Mouse (Mus musculus) limb, embryonic 10.5 days (tissue): ENCODE results near the gene Nek11. TPM values are rescaled to one million over a fixed set of nuclear protein-coding genes. Genes with fewer than 3 reads are reported as not detected.

Experiments used
- DNase-seq: peaks from one replicate; pipeline ENCODE4 v3.0.0-alpha.2; 2017; ENCODE audit warnings: low spot score
- H3K27ac ChIP-seq: fragments of 300-500 bp; sonication (generic); 2 replicates; pipeline ENCODE4 v1.5.1; 2016; ENCODE audit warnings: mild to moderate bottlenecking
- H3K27me3 ChIP-seq: fragments of 300-500 bp; sonication (generic); 2 replicates; pipeline ENCODE4 v1.6.1; 2016; ENCODE audit warnings: low read depth, mild to moderate bottlenecking; ENCODE audit not compliant: poor library complexity, severe bottlenecking
- H3K36me3 ChIP-seq: fragments of 300-500 bp; sonication (generic); 2 replicates; pipeline ENCODE4 v1.6.1; 2016; ENCODE audit warnings: mild to moderate bottlenecking, moderate library complexity
- H3K4me1 ChIP-seq: fragments of 300-500 bp; sonication (generic); 2 replicates; pipeline ENCODE4 v1.6.1; 2016
- H3K4me3 ChIP-seq: fragments of 300-500 bp; sonication (generic); 2 replicates; pipeline ENCODE4 v1.5.1; 2016; ENCODE audit warnings: mild to moderate bottlenecking, moderate library complexity
- H3K9me3 ChIP-seq: fragments of 300-500 bp; sonication (generic); replicated peaks from 2 replicates; pipeline ENCODE4 v1.6.1; 2016; ENCODE audit warnings: mild to moderate bottlenecking
- WGBS: fragments of 180-500 bp; shearing (Covaris S2); methylation state at CpG from one replicate; pipeline ENCODE4 v1.1.7; 2016; 5-methylcytosine and 5-hydroxymethylcytosine counted together
- polyA plus RNA-seq: library from polyadenylated mRNA; unstranded; fragments of >200 nt; fragmentation: Nextera tagmentation; extraction: Ambion mirVana; gene quantifications from 2 replicates; pipeline ENCODE4 v1.2.1, GENCODE M21; 2016

The Nek11 gene
- polyA plus RNA-seq = 0.11 and 0.18 TPM in 2 replicates

- Histone ChIP-seq H3K27me3 (no peaks in the 10 kb centered on the region), H3K27ac (peak within 1 kb of the TSS; percentile 81), H3K4me3 (peak within 1 kb of the TSS; percentile 79), H3K4me1 (0 out of 2 replicates have a peak, but pooled peaks cover 9% of the 10 kb centered on the region), H3K36me3 (peaks cover 30% of the 10 kb centered on the region), H3K9me3 (no peaks in the 10 kb centered on the region)
- WGBS = under 1% methylated on average over 44 of the region's 44 CpGs
- DNase-seq = peak; percentile 95
Observed at GRCm38 (mm10) chr9:105395218-105395627, at the start of gene Nek11, which contains the start of gene Aste1. Gene Nek11 (minus strand): TSS chr9:105395524. Gene Aste1 (plus strand): TSS chr9:105395392.

DNA sequence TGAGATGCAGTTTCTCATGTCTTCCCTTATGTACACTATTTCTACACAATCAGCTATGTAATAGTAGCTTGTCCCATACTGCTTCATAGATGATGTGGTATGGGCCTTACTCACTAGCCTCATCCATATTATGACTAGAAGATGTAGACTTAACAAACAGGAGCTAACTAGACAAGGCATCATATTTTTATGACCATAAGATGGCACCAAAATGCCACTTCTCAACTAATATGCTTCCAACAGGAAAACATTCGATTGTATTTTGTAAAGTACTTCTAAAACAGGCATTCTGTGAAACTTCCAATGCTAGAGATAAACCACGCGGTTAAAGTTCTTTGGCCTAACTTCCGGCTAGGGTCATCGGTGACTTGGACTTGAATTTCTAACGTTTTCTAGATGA, 13.2 kb upstream of the Nek11 start:
- Histone ChIP-seq H3K27me3 (no peaks in the 10 kb centered on the region), H3K9me3 (no peaks in the 10 kb centered on the region), H3K4me3 (no peak overlapping the region), H3K36me3 (peaks cover 65% of the 10 kb centered on the region), H3K27ac (no peak overlapping the region), H3K4me1 (no peaks in the 10 kb centered on the region)
- no peak for DNase-seq
- WGBS = 96% methylated on average over 6 of the region's 6 CpGs

DNA sequence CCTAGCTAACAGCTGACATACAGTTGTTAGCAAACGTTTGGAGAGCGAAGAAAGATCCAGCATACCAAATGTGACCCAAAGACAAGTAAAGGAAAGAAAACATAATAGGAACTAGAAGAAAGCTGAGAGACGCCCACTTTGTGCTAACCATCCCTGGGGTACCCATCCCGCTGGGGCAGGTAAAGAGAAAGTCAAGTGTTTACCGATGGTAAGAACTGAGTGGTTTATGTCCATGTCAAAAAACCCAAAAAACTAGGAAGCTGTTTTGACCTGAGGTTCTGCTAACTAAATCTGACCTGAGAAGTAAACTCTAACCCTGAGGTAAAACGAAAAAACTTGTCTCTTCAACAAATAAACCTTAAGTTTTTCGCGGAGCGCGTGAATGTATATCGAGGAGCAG, 604 bp downstream of the Nek11 start:
- Histone ChIP-seq H3K4me3 (peak overlapping the region; percentile 79), H3K9me3 (no peaks in the 10 kb centered on the region), H3K27me3 (no peaks in the 10 kb centered on the region), H3K4me1 (0 out of 2 replicates have a peak, but pooled peaks cover 9% of the 10 kb centered on the region), H3K27ac (no peak overlapping the region), H3K36me3 (peaks cover 30% of the 10 kb centered on the region)
- 13% methylated on average over 11 of the region's 11 CpGs for WGBS
- no peak for DNase-seq

DNA sequence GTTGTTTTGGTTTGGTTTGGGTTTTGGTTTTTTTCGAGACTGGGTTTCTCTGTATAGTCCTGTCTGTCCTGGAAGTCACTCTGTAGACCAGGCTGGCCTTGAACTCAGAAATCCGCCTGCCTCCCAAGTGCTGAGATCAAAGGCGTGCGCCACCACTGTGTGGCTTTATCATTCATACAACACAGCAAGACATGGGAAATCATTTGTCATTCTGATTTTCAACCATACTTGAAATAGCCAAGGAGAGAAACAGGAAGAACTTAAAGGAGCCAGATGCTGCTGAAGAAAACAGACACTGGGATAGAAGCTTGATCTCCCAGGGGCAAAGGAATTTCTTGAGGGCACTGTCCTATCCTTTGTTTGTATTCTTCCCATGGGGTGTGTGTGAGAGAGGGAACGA, 4.7 kb downstream of the Nek11 start:
- Histone ChIP-seq H3K27me3 (no peaks in the 10 kb centered on the region), H3K36me3 (no peaks in the 10 kb centered on the region), H3K4me1 (0 out of 2 replicates have a peak, but pooled peaks cover 3% of the 10 kb centered on the region), H3K27ac (no peak overlapping the region), H3K4me3 (no peak overlapping the region), H3K9me3 (no peaks in the 10 kb centered on the region)
- WGBS = 82% methylated on average over 4 of the region's 5 CpGs
- DNase-seq = no peak

DNA sequence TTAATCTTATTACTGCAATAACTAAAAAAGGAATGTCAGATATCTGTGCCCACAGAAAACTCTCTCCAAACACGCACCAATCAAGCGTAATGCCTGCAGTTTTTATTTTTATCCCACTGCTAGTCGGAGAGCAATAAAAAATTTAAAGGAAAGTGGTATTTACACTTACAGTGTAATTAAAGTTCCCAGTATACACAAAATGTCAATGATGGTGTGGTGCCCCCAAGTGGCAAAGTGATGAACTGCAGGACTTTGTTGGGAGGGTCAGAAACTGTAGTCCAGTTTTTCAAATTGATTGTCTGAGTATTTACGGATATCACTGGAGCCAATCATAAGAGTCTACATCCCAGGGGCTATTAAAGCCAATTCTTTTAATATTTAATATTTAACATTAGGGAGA, 6.0 kb downstream of the Nek11 start:
- DNase-seq = peak; percentile 78
- 27% methylated on average over 4 of the region's 4 CpGs for WGBS
- Histone ChIP-seq H3K9me3 (no peaks in the 10 kb centered on the region), H3K27me3 (no peaks in the 10 kb centered on the region), H3K36me3 (no peaks in the 10 kb centered on the region), H3K27ac (no peak overlapping the region), H3K4me3 (no peak overlapping the region), H3K4me1 (no peaks in the 10 kb centered on the region)

DNA sequence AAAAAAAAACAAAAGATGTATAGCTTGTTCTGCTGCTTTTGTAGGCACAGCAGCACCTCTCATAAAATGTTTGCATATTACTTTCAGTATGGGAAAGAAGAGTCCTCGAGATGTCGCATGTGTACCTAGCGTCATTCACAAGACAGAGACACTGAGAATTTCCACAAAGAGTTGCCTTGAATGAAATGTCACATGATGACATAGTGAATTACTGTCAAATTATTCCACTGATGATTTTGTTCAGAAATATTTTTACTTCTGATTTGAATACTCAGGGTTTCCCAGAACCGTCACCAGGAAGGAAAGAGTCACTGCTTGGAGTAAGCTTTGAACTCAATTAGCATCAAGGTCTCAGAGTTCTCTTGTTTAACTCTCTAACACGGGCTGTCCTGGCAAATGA, 7.9 kb downstream of the Nek11 start:
- Histone ChIP-seq H3K27me3 (no peaks in the 10 kb centered on the region), H3K4me1 (no peaks in the 10 kb centered on the region), H3K36me3 (no peaks in the 10 kb centered on the region), H3K27ac (no peak overlapping the region), H3K9me3 (no peaks in the 10 kb centered on the region), H3K4me3 (no peak overlapping the region)
- 82% methylated on average over 5 of the region's 5 CpGs for WGBS
- DNase-seq = no peak

DNA sequence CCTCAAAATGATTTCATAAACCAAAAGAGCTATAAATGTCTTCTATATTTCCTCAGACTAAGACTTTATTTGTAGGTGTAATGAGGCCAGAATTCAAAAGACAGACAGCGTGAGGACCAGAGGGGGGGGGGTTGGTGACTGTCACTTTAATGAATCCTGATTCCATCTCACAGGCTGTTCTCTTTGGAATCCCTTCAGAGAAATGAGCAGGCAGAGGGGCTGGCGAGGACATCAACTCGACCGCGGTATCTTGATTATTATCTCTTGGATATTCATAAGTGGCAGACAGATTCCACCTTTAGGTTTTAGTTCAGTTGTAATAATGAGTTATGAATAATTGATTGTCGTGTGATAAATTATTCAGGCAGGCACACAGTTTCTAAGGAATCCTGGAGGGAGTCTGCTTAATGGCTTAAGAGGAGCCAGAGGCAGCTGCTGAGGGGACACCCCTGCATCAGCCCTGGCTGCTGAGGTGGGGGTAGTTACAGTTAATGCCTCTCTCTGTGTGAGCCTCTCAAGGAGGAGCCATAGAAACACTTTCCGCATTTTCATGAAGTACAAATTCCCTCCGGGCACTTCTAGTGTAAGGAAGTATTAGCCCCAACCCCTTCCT, 15.7 kb downstream of the Nek11 start:
- WGBS = 91% methylated on average over 8 of the region's 8 CpGs
- DNase-seq = no peak
- Histone ChIP-seq H3K36me3 (no peaks in the 10 kb centered on the region), H3K4me3 (no peak overlapping the region), H3K27me3 (no peaks in the 10 kb centered on the region), H3K9me3 (no peaks in the 10 kb centered on the region), H3K27ac (no peak overlapping the region), H3K4me1 (no peaks in the 10 kb centered on the region)

- no peak for DNase-seq
- no peaks in the 10 kb centered on the region for H3K27me3 ChIP-seq
- no peaks in the 10 kb centered on the region for H3K4me1 ChIP-seq
- no peaks in the 10 kb centered on the region for H3K9me3 ChIP-seq
- H3K4me3 ChIP-seq = no peak overlapping the region
- H3K36me3 ChIP-seq = no peaks in the 10 kb centered on the region
- 79% methylated on average over 3 of the region's 3 CpGs for WGBS
- H3K27ac ChIP-seq = no peak overlapping the region
Observed at GRCm38 (mm10) chr9:105377622-105378021, 17.7 kb downstream of the Nek11 start.

GRCm38 (mm10) chr9:105376954-105377530, 18.3 kb downstream of the Nek11 start:
- H3K27me3 ChIP-seq = no peaks in the 10 kb centered on the region
- H3K9me3 ChIP-seq = no peaks in the 10 kb centered on the region
- no peaks in the 10 kb centered on the region for H3K36me3 ChIP-seq
- no peak overlapping the region for H3K27ac ChIP-seq
- no peak overlapping the region for H3K4me3 ChIP-seq
- no peak for DNase-seq
- H3K4me1 ChIP-seq = no peaks in the 10 kb centered on the region
- WGBS = 80% methylated on average over 7 of the region's 7 CpGs

DNA sequence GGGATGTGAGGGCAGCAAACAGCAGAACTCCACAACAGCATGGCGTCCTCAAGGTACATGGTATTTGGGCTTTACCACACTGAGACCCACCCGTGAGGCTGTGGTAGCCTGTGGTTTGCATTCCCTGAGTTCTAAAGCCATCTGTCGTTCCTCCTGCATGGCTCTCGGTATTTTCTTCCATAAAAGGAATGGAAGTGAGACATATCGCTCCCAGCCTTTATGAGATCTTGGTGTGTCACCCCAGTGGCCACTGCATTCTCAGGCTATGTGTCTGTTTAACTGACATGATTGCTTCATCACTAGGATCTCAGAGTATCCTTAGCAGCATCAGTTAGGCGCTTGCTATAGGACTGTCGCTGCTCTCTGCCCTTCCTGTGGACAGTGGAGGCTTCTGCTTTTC, 18.9 kb downstream of the Nek11 start:
- 81% methylated on average over 7 of the region's 7 CpGs for WGBS
- Histone ChIP-seq H3K4me3 (no peak overlapping the region), H3K36me3 (no peaks in the 10 kb centered on the region), H3K9me3 (no peaks in the 10 kb centered on the region), H3K27me3 (no peaks in the 10 kb centered on the region), H3K27ac (no peak overlapping the region), H3K4me1 (no peaks in the 10 kb centered on the region)
- DNase-seq = no peak

DNA sequence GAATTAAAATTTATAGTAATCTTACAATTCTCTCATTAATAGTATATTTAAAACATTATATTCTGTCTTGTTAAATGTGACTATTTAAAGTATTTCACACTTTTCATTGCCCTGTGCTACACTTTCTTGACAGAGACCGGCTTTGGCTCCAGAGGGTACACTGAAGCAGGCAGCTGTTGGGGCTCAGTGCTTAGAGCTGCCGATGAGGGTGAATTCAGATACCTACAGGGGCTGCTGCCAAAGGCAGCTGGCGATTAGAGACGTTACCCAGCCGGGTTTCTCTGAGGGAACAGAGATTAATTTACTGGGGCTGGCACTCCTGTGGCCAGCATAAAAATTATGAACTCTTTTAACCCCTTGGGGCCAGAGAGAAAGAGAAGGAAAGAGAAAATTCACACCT, 21.0 kb downstream of the Nek11 start:
- no peak overlapping the region for H3K4me3 ChIP-seq
- no peaks in the 10 kb centered on the region for H3K4me1 ChIP-seq
- no peaks in the 10 kb centered on the region for H3K27me3 ChIP-seq
- no peak for DNase-seq
- H3K27ac ChIP-seq = no peak overlapping the region
- no peaks in the 10 kb centered on the region for H3K36me3 ChIP-seq
- WGBS = 72% methylated on average over 5 of the region's 5 CpGs
- no peaks in the 10 kb centered on the region for H3K9me3 ChIP-seq

DNA sequence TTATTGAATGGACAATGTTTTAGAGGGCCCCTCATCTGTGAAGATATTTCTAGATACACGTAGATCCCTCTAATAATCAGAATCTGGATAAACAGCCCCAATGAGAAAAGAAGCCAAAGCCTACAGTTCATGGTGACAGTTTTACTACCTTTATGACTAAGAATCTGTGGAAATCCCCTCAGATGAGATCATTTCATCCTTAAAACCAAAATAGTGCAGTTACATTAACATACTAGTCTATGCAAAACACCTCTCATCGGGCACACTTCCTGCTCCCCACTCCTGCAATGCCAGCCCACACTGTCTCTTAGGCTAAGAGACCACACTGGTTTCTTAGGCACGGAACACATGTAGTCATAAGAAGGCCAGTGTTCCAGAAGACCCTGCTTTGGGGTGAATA, 26.7 kb downstream of the Nek11 start:
- WGBS = 93% methylated on average over 3 of the region's 3 CpGs
- no peak overlapping the region for H3K4me3 ChIP-seq
- H3K36me3 ChIP-seq = no peaks in the 10 kb centered on the region
- DNase-seq = no peak
- no peaks in the 10 kb centered on the region for H3K27me3 ChIP-seq
- H3K4me1 ChIP-seq = no peaks in the 10 kb centered on the region
- no peaks in the 10 kb centered on the region for H3K9me3 ChIP-seq
- H3K27ac ChIP-seq = no peak overlapping the region

DNA sequence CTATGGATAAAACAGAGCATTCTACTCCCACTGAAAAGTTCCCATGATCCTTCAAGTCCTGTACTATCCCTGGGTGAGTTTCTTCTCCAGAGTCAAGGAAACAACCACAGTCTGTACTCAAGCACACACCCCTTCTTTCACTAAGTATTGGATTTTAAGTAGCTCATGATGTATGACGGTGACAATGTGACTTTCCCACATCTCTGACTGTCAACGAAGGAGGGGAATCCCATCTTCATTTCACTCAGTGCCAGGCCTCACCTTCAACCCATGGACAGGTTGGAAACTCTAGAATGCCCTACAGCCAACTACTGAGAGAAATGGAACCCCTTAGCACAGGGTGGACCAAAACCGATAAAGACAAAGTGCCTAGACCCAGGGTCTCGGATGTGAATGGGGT, 29.1 kb downstream of the Nek11 start:
- H3K27ac ChIP-seq = no peak overlapping the region
- DNase-seq = no peak
- WGBS = 94% methylated on average over 4 of the region's 4 CpGs
- H3K27me3 ChIP-seq = no peaks in the 10 kb centered on the region
- H3K36me3 ChIP-seq = no peaks in the 10 kb centered on the region
- no peaks in the 10 kb centered on the region for H3K4me1 ChIP-seq
- H3K4me3 ChIP-seq = no peak overlapping the region
- no peaks in the 10 kb centered on the region for H3K9me3 ChIP-seq
